Mouse (Mus musculus) natural killer cell, adult 2 months (primary cell): ENCODE measurements around the gene Nsg1.
A peak's percentile ranks its signal among the peaks of the same experiment; 100 is the strongest.

Experiments
- DNase-seq, 2 experiments: peaks; one replicate each; pipeline ENCODE4 v3.0.0; 2022; ENCODE audit warnings: low spot score in 2 of 2

Gene Nsg1

DNA sequence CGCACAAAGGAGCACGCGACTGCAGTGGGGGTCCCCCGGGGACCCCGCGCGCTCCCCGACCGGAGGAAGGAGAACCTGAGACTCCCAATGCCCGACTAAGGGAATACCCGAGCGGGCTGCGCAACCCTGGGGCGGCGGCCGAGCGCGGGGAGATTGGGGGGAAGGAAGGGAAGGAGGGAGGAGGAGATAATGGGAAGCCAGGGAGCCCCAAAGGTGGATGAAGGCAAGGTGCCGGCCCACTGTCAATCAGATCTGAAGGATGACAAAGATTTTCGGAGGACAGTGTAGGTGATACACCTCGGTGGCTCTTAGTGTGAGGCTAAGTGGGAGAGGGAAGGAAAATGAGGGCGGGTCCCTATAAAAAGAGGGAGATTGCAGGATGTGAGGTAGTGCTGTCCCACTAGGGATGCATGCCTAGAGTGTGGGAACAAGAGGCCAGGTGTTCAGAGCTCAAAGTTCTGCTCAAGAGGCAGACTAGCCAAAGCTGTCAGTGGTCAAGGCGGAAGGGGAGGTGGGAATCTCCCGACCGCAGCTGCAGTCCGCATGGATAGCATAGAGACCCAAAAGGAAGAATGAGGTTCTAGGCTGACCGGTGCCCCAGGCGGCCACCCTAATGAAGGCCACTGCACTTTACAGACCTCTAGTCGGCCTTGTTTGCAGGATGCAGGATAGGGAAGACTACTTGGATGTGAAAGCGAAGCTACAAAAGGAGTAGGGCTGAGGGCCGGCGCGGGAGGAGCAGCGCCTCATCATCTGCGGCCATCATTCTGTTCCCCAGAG lies at the start of gene Nsg1:
Gene Nsg1 (minus strand): TSS at position 274 of the 780 bp plus-strand sequence.
- DNase-seq: no peak

DNA sequence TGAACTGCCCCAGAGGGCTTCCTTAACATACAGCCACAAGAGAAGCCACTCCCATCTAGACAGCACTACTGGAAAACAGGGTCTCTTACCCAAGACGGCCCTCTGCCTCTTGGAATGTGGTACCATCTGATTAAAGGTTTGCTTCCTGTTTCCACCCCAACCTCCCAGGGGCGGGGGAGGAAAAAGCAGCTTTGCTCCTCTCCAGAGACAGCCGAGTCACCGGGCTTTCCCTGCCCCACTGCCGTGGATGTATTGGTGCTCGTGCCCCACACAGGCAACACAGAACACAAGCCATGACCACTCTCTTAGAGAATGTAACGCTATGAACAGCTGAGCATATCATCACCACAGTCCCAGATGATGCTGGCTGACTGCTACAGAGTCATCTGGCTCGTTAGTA lies 49.3 kb upstream of the Nsg1 start:
- no peak for DNase-seq

DNA sequence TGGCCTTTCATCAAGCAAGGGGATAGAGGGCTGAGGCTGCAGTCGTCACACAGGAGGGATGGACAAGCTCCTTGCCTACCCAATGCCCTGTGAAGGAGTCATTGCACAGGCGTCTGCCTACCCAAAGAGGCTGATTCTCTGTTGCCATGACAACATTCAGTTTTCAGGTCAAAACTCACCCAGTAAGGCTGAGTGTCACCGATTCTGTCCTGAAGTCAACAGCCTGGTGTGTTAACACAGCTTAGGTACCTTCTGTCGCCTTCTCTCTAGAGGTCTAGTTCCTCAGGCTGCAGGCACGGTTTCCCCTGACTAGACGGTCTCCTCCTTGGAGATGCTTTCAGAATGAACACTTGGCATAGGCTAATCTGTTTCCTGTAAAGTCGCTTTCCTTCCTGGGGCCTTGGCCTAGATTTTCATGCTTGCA lies 45.6 kb upstream of the Nsg1 start:
- no peak for DNase-seq

DNA sequence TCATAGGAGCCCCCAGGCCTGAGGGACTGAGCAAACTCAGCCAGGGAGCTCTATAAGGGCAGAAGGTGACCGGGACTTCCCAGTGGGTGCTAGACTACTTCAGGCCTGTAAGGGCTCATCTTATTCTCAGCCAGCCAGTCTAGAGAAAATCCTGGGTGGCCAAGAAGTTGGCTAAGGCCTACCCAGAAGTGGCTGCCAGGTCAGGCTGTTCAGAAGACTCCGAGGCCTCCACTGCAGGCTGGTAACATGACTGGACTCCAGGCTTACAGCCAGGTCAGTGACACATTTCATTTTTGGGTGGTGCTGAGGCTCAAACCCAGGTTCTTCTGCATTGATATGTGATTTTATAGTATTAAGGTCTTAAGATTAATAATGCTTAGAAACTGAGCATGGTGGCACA lies 40.0 kb upstream of the Nsg1 start:
- no peak for DNase-seq

DNA sequence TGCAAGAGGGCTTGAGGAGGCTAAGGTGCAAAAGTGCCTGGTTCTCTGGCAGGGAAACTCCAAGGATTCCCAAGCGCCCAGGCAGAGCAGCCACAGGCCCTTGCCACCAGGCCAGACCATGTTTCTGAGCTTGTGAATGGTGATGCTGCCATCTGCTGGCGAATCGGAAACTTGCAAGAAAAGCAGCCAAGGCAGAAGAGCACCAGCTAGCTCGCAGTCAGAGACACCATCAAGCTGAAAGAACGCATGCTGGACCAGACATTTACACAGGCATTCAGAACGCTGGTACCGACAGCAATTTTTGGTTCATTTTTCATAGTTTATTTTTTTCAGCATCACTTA lies 37.7 kb upstream of the Nsg1 start:
- peak; percentile 32 to 64 for DNase-seq

DNA sequence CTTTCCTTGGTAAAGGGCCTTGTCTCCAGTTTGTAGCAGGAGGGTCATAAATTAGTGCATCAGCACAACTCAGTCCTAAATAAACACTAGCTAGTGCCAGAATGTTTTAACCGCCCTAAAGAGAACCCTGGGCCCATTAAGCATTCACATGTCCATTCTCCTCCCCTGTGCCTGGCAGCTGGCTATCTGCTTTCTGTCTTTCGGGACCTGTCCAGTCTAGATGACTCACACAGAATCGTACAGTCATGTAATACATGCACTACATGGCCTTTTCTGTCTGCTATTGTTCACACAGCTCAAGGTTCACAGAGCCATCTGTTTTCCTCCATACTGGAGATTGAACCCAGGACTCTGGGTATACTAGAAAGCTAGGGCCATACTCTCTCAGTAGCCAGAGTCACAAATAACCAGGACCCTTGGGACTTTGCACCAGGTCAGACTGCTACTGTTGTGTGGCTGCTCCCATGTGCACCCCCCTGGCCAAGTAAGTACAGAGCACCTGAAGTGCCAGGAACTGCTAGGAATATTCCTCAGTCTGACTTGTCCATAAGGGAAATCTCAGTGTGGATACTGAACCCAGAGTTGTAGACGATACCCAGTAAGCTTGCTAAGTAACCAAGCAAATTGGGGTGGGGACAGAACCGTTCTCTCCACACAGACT lies 37.2 kb upstream of the Nsg1 start:
- DNase-seq: no peak

DNA sequence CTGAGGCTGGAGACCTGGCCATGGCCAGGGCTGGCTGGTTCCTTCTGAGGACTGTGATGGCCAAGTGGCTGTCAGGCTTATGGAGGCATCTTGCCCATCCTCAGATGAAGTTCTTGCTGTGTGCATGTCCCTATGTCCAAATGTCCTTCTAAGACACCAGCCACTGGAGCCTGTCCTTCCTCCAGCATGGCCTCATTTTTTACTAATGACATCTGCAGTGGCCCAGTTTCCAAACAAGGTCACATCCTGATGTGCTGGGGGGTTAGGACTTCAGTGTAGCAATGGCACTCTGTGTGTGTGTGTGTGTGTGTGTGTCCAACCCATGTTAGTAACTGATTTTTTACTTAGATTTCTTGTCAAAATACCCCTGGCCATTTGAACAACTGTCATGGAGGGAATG lies 36.2 kb upstream of the Nsg1 start:
- DNase-seq: no peak

DNA sequence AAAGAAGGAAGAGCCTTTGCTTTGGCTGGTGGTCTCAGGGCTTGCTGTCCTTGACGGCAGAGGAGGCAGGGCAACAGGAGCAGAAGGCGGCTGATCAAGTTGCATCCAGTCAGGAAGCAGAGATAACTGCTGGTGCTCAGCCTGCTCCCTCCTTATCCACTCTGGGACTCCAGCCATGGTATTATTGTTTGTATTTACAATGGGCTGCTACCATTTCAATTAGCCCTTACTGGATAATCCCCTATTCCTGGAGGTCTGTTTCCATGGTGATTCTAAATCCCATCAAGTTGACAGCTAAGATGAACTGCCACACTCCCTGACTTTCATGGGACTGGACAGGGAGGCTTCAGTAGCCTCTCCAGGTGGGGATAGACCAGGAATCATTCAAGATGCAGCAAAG lies 35.2 kb upstream of the Nsg1 start:
- no peak for DNase-seq

DNA sequence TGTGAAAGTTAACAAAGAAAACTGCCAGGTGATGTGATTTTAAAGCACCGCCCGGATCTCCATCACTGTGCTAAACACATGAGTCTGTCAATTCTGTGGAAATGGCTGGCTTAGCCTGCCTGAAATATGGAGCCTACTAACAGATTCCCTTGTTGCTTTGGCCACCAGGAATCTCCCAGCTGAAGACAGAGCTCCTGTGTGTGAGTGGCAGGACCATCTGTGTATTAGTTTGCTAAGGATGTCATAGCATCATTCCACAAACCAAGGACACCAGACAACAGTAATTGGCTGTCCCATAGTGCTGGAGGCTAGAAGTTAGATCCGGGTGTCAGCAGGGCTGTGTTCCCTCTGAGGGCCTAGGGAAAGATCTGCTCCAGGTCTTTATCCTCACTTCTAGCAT lies 31.2 kb upstream of the Nsg1 start:
- DNase-seq: no peak

DNA sequence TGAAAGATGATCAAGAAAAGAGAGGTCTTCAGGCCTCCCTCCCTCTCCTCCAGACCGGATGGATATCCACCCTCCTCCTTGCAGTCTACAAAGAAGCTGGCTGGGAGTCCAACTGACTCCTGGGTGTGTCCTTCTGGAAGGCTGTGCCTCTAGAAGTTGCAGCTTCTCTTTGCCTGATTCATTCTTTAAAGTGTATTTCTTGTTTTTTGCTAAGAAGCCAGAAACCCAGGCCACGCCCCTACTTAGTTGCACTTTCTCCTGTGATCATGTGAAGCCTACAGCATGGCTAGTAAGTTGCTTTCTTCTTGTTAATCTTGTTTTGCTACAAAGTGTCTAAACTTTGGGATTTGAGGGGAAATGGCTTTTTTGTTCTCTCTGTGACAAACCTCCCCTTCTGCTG lies 27.3 kb upstream of the Nsg1 start:
- DNase-seq: no peak

DNA sequence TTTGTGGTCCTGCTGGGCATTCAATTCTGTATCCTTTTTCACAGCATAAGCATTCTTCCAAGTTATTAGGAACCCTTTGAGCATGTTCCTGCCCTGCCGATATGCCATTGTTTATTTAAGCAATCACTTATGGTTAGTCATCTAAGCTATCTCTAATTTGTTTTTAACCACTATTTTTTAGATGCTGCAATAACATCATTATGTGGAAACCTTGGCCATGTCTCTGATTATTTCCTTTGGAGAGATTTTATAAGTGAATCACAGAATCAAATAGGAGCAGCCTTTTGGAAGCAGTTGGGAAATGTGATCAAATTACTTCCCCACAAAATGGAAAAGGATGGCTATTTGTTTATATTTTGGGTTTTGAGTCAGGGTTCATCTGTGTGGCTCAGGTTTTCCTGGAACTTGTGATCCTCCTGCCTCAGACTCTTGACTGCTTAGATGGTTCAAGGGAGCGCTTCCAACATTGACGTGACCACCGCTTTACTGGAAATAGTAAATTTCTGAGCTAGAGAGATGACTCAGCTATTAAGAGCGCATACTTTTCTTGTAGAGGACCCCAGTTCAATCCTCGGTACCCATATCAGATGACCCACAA lies 25.1 kb upstream of the Nsg1 start:
- DNase-seq: no peak

DNA sequence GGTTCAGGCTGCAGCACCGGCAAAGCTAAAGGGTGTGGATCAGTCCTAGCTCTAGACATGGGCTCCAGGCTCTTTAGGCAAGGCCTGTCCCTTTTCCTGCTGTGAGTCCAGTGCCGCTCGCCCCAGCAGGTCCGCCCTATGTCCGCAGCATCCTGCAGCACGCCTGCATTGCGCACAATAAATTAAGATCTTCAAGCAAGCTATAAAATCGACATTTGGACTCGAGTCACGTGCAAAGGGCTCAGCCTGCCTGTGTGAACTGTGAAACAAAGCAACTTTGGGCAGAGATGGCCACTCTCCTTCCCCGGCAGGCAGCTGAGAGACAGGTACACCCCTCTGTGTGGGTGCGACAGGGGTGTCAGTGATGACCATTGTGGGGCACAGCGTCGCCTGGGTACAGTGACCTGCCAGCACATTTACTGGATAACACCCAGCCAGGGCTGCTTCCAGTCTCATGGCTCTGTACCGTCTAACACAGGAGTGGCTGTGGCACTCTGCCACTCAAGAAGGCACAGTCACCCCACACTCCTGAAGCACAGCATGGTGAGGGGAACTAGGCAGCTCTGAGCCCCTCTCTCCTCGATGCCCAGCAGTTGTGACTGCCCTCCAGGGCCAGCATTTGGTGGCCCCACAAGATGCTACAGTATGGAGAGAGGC lies 14.7 kb upstream of the Nsg1 start:
- DNase-seq: no peak

DNA sequence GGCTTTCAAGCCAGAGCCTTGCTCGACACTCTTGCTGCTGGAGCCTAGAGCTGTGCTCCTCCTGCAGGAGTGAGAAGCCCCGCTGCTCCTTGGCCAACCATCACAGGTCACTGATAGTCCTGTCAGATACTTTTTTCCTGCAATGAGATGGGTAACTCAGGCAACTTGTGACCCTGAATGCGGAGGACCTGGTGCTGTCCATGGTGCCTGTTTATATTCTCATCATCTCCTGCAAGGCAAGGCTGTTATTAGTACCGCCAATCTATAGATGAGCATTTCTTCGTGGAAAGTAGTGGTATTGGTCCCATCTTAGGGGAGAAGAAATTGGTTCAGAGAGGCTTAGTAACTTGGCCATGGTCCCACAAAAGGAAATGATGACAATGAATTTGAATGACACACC lies 14.1 kb upstream of the Nsg1 start:
- no peak for DNase-seq

DNA sequence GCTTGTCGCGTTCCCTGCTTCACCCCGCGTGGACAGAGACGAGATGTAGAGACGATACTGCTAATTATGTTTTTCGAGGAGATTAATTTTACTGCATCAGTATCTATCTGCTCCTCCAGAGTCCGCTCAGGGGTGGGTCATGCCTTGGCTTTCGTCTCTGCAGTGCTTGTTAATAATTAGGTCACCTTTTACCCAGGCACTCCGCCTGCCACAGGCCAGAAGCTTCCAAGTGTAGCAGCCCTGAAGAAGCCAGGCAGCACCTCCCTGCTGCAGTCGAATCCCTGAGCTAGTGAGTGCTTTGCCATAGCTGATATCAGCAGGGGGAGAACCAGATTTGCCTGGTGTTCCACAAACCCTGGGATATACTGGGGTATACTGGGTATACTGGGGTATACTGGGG lies 8.8 kb upstream of the Nsg1 start:
- DNase-seq: no peak

DNA sequence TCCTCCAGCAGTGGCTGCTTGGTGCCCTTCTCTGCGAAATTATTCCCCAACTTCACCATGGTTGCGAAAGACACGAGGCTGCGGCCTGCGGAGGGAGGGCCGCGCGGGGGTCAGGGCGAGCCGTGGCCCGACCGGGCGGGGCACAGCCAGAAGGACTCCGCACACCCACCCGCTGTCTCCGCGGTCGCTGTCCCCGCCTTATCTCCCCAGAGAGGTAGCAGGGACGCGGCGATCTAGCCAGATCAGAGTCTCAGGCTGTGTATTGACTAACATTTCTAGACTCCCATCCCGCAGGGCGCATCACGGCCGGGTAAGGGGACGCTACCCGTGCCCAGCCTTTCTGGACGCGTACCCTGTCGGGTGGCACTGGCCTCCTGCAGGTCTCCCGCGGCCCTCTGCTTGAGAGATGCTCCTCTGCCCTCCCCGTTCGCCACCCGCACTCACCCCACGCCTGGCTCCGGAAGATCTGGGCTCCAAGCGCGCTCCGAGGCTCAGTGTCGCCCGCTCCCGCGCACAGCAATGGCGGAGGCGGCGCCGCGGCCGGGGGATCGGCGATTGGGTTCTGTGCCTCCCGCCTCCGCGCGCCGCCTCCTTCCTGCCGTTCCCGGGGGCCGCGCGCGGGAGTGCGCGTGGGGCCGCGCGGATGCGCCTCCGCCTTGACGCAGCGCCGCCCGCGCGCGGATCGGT lies 617 bp downstream of the Nsg1 start:
- DNase-seq: no peak

DNA sequence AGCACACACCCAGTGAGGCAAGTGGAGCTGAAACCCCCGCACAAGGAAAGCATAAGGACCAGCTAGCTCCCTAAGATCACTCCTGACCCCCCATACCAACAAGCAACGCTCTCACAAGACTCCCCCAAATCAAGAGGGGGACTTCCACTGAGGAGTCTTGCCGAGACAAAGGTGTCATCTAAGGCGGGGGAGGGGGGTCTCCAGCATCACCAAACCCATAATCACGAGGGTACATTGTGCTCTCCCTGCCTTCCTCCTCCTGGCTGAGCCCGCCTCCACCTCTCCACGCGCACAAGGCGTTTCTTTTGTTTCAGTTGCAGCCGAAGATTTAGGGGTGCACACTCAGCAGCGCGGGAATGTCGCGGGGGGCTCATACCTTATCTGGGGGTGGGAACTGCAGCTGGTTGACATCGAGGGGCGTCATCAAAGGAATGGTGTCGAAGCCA lies 1.2 kb downstream of the Nsg1 start:
- no peak for DNase-seq

DNA sequence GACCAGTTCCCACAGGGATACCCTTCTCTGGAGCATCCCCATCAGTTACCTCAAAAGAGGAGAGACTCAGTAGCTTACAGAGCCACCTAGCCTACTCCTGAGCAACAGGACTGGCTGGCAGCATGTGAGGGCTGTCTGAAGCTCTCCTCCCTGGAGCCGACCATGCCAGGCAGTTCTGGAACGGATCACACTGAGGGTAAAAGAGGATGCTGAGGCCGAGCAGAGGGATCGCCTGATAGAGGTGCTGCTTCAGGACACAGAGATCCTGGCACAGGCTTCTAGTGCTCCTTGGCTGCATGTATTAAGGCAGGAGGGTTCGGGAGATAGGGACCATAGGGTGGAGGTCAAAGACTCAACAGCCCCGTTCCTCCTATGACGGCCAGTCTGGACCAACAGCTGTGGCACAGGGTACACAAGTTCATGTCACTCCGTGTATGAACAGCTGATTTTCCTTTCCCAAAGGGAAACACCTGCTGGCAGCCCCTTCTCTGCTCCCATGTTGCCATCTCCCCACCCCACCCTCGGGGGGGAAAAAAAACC lies 2.2 kb downstream of the Nsg1 start:
- no peak for DNase-seq

DNA sequence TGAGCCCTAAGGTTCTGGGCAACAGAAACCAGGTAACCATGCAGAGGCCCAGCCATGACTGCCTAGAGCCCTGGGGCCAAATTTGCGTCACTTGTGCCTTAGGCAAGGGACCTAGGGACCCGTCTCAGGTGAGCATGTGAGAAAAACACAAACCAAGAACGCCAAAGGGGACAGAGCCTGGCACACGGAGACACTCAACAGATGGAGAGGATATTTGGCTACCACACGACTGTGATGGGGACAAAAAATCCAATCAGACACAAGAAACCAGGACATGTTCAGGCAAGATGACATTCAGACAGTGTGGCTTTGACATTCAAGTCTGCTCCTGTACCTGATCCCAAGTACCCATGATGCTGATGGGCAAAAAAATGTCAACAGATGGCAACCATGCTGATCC lies 6.1 kb downstream of the Nsg1 start:
- no peak for DNase-seq

DNA sequence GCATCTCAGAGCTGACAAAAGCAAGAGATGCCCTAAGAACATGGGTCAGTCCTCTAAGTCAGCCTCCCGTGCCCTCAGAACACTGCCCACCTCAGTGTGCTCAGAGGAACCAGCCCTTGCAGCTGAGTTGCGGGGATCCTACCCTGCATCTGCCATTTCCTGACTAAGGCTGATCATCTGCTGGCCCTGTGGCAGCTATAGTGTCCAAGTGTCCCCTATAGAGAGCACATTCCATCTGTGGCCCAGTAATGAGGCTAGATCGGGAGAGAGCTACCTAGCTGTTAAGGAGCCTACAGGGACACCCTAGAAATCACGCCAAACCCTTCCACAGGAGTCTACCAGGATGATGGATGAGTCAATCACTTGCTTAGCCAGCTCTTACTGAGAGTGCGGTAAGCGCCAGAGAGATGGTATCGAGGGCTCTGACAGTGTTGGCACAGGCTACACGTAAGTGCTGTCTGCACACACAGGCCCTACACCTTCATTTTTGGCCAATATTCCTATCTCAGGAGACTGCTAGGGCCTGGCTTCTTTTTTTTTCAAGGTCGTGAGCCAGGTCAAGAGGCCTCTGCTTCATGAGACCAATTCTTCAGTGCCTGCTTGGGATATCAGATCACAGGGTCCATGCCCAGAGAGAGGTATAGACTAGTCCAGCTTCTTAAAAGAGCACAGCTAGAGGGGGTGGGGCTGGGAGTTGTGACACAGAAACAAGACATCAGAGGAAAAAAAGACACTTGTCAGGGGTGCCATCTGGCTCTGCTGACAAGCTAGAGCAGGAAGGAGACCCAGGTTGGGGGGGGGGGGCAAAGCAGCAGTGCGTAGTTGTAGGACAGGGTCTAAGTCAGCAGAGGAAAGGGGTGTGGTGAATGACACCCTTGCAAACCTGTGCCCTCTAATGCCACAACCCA lies 7.3 kb downstream of the Nsg1 start:
- no peak for DNase-seq

DNA sequence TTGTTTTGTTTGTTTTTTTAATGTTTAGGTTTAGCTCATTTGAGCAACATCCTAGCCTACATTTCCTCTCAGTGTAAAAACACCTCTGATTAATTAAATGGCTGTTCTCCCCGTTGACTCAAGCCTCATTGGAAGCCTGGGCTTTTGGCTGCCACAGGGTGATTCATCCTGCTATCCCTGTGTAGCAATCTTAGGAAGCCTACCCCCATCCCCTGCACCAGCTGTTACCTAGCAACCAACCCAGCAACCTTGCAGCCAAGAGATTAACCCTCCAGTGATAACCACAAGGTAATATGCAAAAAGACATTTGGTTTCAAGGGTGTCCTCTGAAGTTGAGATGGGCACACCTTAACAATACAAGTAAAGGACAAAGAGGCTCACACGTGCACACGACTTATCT lies 8.4 kb downstream of the Nsg1 start:
- DNase-seq: no peak

DNA sequence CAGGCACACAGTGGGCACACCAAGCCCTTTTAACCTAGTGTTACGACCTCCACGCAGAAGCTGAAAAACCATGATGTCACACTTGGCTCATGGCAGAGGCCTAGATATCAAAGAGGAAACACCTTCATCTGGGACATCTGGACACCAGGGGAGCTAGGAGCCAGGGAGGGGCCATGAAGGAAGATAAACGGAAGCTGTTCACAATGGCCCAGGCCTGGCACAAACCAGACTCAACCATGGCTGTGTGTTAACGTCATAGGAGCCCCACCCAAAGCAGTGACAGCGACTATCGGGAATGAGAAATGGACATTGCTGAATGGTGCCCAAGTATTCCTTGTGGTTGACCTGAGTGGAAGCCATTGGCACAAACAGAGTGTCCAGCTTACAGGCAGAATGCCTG lies 13.2 kb downstream of the Nsg1 start:
- DNase-seq: no peak
